Mouse (Mus musculus) c-Kit-positive CD71-negative TER-119-negative erythroid progenitor cells, embryonic 14.5 days (primary cell): ENCODE measurements around the gene Elfn2.

Source experiments
- DNase-seq: peaks from one replicate; pipeline ENCODE4 v3.0.0-alpha.2; 2013; ENCODE audit warnings: low read depth

Gene Elfn2

GRCm38 (mm10) chr15:78720532-78720931, 2.0 kb upstream of the Elfn2 start:
- peak; percentile 36 for DNase-seq

- DNase-seq = peak; percentile 39
These were observed 1.5 kb upstream of the Elfn2 start for GRCm38 (mm10) chr15:78720094-78720493.

- DNase-seq = no peak
These were observed 845 bp upstream of the Elfn2 start for GRCm38 (mm10) chr15:78719416-78719815.

GRCm38 (mm10) chr15:78716936-78717335, 1.6 kb downstream of the Elfn2 start:
- no peak for DNase-seq

- no peak for DNase-seq
These were observed 2.7 kb downstream of the Elfn2 start for GRCm38 (mm10) chr15:78715856-78716255.

- DNase-seq = no peak
These were observed 4.8 kb downstream of the Elfn2 start for GRCm38 (mm10) chr15:78713751-78714150.

GRCm38 (mm10) chr15:78712335-78713258, 6.0 kb downstream of the Elfn2 start:
- no peak for DNase-seq

- no peak for DNase-seq
These were observed 6.6 kb downstream of the Elfn2 start for GRCm38 (mm10) chr15:78711935-78712334.

- DNase-seq = no peak
These were observed 7.9 kb downstream of the Elfn2 start for GRCm38 (mm10) chr15:78710634-78711033.

GRCm38 (mm10) chr15:78709767-78710166, 8.8 kb downstream of the Elfn2 start:
- no peak for DNase-seq

- no peak for DNase-seq
These were observed 11.9 kb downstream of the Elfn2 start for GRCm38 (mm10) chr15:78706630-78707029.

GRCm38 (mm10) chr15:78704824-78705223, 13.7 kb downstream of the Elfn2 start:
- DNase-seq = no peak

- no peak for DNase-seq
These were observed 14.6 kb downstream of the Elfn2 start for GRCm38 (mm10) chr15:78704007-78704406.

- no peak for DNase-seq
These were observed 18.2 kb downstream of the Elfn2 start for GRCm38 (mm10) chr15:78700420-78700819.

GRCm38 (mm10) chr15:78699513-78699912, 19.1 kb downstream of the Elfn2 start:
- DNase-seq = no peak

- no peak for DNase-seq
These were observed 20.0 kb downstream of the Elfn2 start for GRCm38 (mm10) chr15:78698491-78699135.

GRCm38 (mm10) chr15:78698084-78698483, 20.5 kb downstream of the Elfn2 start:
- no peak for DNase-seq

GRCm38 (mm10) chr15:78695745-78696144, 22.8 kb downstream of the Elfn2 start:
- no peak for DNase-seq

- DNase-seq = no peak
These were observed 26.1 kb downstream of the Elfn2 start for GRCm38 (mm10) chr15:78692505-78692904.

- no peak for DNase-seq
These were observed 27.9 kb downstream of the Elfn2 start for GRCm38 (mm10) chr15:78690716-78691115.

GRCm38 (mm10) chr15:78686910-78687309, 31.7 kb downstream of the Elfn2 start:
- no peak for DNase-seq

GRCm38 (mm10) chr15:78684111-78684510, 34.5 kb downstream of the Elfn2 start:
- no peak for DNase-seq

- no peak for DNase-seq
These were observed 35.1 kb downstream of the Elfn2 start for GRCm38 (mm10) chr15:78683474-78683873.
